In the genomic region with DNA sequence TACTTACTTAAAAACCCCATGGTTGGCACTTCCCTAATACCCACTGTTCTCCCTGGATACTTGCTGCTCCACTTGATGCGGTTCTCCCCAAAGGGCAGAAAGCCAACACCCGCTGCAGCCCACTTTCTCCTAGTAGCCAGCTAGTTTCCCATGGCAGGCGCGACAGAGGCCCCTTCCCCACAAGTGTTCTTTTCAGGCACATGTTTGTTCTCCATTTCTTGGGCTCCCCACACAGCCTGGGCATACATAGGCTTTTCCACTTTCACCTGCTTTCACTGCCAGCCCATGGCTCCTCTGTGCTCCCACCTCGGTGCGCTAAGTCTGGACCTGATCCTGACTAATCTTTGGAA, we compare ENCODE assay signal across 8 mouse cellular contexts. TPM values are rescaled to one million over a fixed set of nuclear protein-coding genes. Genes with fewer than 3 reads are reported as not detected.
A peak's percentile ranks its signal among the peaks of the same experiment; 100 is the strongest.
DNase-seq lines count a peak whose midpoint lies in the region; ATAC-seq and TF ChIP-seq lines count a peak whose summit lies in the region.

No protein-coding gene starts in this region.

- H3K9me3 ChIP-seq in heart, embryonic 10.5 days, result no peaks in the 10 kb centered on the region
- no peaks in the 10 kb centered on the region for H3K9me3 ChIP-seq in limb, embryonic 14.5 days (ENCODE audit: control insufficient read depth, low read length)
- no peaks in the 10 kb centered on the region for H3K9me3 ChIP-seq in stomach, postnatal 0 days (ENCODE audit: control insufficient read depth, low read length)

- H3K4me2 ChIP-seq in limb, embryonic 14.5 days (replicated peaks; ENCODE audit: low read depth, low read length, severe bottlenecking), result peak overlapping the region; percentile 99; the same call in 1 of the 2 replicates
- peak overlapping the region; percentile 94 for H3K4me2 ChIP-seq in stomach, postnatal 0 days (replicated peaks; ENCODE audit: low read depth)

- WGBS in heart, embryonic 10.5 days, result 19% methylated on average over 6 of the region's 6 CpGs
- WGBS in limb, embryonic 14.5 days, result 16% methylated on average over 6 of the region's 6 CpGs
- 18% methylated on average over 6 of the region's 6 CpGs for WGBS in stomach, postnatal 0 days

- no peak overlapping the region for H3K27ac ChIP-seq in heart, embryonic 10.5 days
- H3K27ac ChIP-seq in limb, embryonic 14.5 days (replicated peaks; ENCODE audit: low read depth, low read length), result no peak overlapping the region
- no peak overlapping the region for H3K27ac ChIP-seq in stomach, postnatal 0 days (replicated peaks)

- no peak for TF ChIP-seq EP300 in stomach, postnatal 0 days (optimal IDR thresholded peaks at IDR 0.05)

- TF ChIP-seq POLR2A in limb, embryonic 14.5 days (IDR thresholded peaks at IDR 0.05; ENCODE audit: borderline replicate concordance, extremely low read depth, insufficient read depth, insufficient read length), result no peak

- peaks cover 49% of the 10 kb centered on the region for H3K27me3 ChIP-seq in heart, embryonic 10.5 days (ENCODE audit: insufficient read depth, poor library complexity, severe bottlenecking)
- H3K27me3 ChIP-seq in limb, embryonic 14.5 days (ENCODE audit: control insufficient read depth, insufficient read depth, low read length), result peaks cover 23% of the 10 kb centered on the region
- no peaks in the 10 kb centered on the region for H3K27me3 ChIP-seq in stomach, postnatal 0 days (ENCODE audit: control insufficient read depth, insufficient read depth, low read length)

- peak overlapping the region; percentile 81 for H3K4me3 ChIP-seq in heart, embryonic 10.5 days
- peak overlapping the region; percentile 57 for H3K4me3 ChIP-seq in limb, embryonic 14.5 days (replicated peaks; ENCODE audit: low read length)
- H3K4me3 ChIP-seq in stomach, postnatal 0 days (ENCODE audit: low read depth, low read length), result peak overlapping the region; percentile 57

- H3K36me3 ChIP-seq in heart, embryonic 10.5 days, result no peaks in the 10 kb centered on the region
- H3K36me3 ChIP-seq in limb, embryonic 14.5 days (ENCODE audit: control insufficient read depth, insufficient read depth, low read length), result no peaks in the 10 kb centered on the region
- no peaks in the 10 kb centered on the region for H3K36me3 ChIP-seq in stomach, postnatal 0 days (ENCODE audit: control insufficient read depth, insufficient read depth, low read length)

- ATAC-seq in limb, embryonic 14.5 days (ENCODE audit: low FRiP score, low read depth), result 0 out of 2 replicates have a peak, but pooled peaks have one; percentile 14
- no peak for ATAC-seq in stomach, postnatal 0 days (ENCODE audit: low FRiP score, low TSS enrichment)

- no peak overlapping the region for H3K9ac ChIP-seq in limb, embryonic 14.5 days (ENCODE audit: low read depth, low read length, severe bottlenecking)
- H3K9ac ChIP-seq in stomach, postnatal 0 days (ENCODE audit: low read length), result no peak overlapping the region

- no peak for TF ChIP-seq CTCF in stomach, postnatal 0 days (IDR thresholded peaks at IDR 0.05; ENCODE audit: low read depth)

- peaks cover 12% of the 10 kb centered on the region; the same call in 1 of the 2 replicates for H3K4me1 ChIP-seq in heart, embryonic 10.5 days
- 0 out of 2 replicates have a peak, but pooled peaks cover 4% of the 10 kb centered on the region for H3K4me1 ChIP-seq in limb, embryonic 14.5 days (ENCODE audit: control insufficient read depth, insufficient read depth, low read length)
- H3K4me1 ChIP-seq in stomach, postnatal 0 days (replicated peaks; ENCODE audit: control insufficient read depth, insufficient read depth), result no peaks in the 10 kb centered on the region

- no peak for DNase-seq in heart, embryonic 10.5 days (ENCODE audit: low spot score)
- DNase-seq in heart, adult 8-10 months (ENCODE audit: low spot score), result no peak
- DNase-seq in right cerebral cortex, postnatal 10 days (ENCODE audit: low spot score in 2 of 2), result peak; percentile 51 to 53
- DNase-seq in right cerebral cortex, postnatal 36 days (ENCODE audit: low spot score in 2 of 2), result no peak
- DNase-seq in limb, embryonic 14.5 days (ENCODE audit: low spot score), result no peak
- no peak for DNase-seq in stomach, postnatal 0 days (ENCODE audit: low spot score)
- no peak for DNase-seq in kidney, adult 18-20 months
- no peak for DNase-seq in adrenal gland, adult 2 months

RNA-seq across cellular contexts. Expression of a gene that starts 0.8 kb away (rescaled TPM):
- 0.37 and 0.44 TPM in 2 replicates for polyA plus RNA-seq in heart, embryonic 10.5 days (2016; fragmentation: Nextera tagmentation; extraction: Ambion mirVana)
- 1 to 10 TPM in 3 of 4 experiments, under 1 TPM in 1; 0.69 to 1.7 (median 1.3) TPM for total RNA-seq in heart, adult 8-10 months (2022)
- 0.42 and 0.47 TPM in 2 replicates for polyA plus RNA-seq in limb, embryonic 14.5 days (2012; rRNA removed)
- polyA plus RNA-seq in limb, embryonic 14.5 days (2014; fragmentation: Nextera tagmentation; extraction: Ambion mirVana), result 0.22 and 0.65 TPM in 2 replicates
- 0.96 and 1.2 TPM in 2 replicates for polyA plus RNA-seq in stomach, postnatal 0 days (2015; fragmentation: Nextera tagmentation; extraction: Ambion mirVana)
- total RNA-seq in adrenal gland, adult 2 months (2021), result 10 to 100 TPM; 22.3 TPM
- 2.1 and 2.7 TPM in 2 replicates for polyA plus RNA-seq in adrenal gland, adult 2 months (2012; rRNA removed)

Comparison
In these comparisons a context has a peak if more than half of its experiments do, and no peak if none do; other contexts are left out.
1. DNase-seq: peak in right cerebral cortex, postnatal 10 days (2 of 2); none in heart, embryonic 10.5 days (single experiment), heart, adult 8-10 months (single experiment), right cerebral cortex, postnatal 36 days (0 of 2), limb, embryonic 14.5 days (single experiment), stomach, postnatal 0 days (single experiment), kidney, adult 18-20 months (single experiment) and adrenal gland, adult 2 months (single experiment).
2. Peak in every context shown above with its lines, with median percentiles within 50 percentile points of each other: H3K4me3 ChIP-seq.